Mouse (Mus musculus) urinary bladder, postnatal 10 days (tissue): ENCODE results near the gene Ptk7.
A peak's percentile ranks its signal among the peaks of the same experiment; 100 is the strongest.

ENCODE experiments used
- DNase-seq: peaks from one replicate; pipeline ENCODE4 v3.0.0; 2022; ENCODE audit warnings: low spot score

The Ptk7 gene

DNA sequence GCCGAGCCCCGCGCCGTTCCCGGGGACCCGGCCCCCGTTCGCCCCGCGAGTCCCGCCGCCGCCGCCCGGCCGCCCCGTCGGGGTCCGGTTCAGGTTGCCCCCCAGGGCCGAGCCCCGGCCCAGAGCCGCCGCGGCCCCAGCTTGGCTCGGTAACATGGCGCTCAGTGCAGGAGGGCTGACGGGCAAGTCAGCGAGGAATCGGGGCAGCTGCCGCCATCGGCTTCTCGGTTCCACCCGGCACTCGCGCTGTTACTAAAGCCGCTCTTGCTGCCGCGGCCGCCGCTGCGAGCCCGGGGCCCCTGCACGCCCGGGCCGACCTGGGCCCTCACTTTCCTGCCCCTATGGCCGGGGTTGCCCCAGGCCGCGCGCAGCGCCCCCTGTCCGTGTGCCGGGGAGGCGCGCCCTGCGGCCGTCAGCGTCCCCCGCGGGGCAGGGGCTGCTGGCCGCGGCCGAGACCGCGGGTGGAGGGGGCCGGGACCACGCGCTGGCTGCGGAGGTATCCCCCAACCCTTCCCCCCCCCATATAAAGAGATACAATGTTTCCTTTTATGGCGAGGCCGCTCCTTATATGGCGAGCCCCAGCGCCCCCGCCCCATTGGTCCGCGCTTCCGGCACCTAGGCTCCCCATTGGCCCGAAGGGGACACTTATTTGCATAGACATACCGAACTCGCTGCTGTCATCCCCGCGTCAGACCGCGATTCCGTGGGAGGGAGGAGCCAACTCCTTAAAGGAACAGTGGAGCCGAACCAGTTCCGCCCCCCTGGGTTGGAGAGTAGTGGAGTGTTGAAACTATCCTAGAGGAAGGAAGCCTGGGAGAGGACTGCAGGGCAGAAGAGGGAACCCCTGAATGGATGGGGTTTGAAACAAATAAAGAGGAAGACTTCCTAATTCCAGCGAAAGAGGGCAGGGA lies 73.4 kb downstream of the Ptk7 start, which contains the start of gene Srf:
Srf (minus strand) TSS at position 503 of the 911 bp plus-strand sequence.
- peak; percentile 91 for DNase-seq

DNA sequence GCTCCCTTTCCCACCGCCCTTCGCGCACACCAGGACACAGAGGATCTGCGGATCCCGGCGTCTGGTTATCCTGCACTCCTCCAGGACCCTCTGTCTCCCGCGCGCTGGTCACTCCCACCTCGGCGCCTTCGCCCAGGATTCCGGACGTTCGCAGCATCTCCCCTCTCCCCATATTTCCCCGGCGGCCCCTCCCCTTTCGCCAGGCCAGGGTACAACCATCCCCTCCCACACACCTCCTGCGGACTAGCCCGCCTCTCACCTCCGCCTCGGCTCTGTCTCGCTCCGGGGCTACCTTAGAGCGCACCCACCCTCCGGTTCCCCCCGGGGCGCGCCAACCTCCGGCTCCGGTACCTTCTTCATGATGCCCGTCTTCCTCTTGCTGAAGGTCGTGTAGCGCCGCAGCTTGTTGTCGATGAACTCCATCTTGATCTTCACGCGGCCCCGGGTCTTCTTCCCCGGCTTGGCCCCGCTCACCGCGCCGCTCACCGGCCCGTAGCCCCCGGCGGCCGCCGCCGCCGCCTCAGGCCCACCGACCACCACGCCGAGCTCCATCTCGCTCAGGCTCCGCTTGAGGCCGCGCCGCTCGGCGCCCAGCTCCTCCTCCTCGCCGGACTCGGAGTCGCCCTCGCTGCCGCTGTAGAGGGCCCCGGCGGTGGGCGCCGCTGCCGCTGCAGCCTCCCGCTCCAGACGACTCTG lies 74.2 kb downstream of the Ptk7 start:
- DNase-seq = no peak

- no peak for DNase-seq
Observed at GRCm38 (mm10) chr17:46554646-46554976, 74.7 kb downstream of the Ptk7 start.

GRCm38 (mm10) chr17:46553926-46554325 lies 75.4 kb downstream of the Ptk7 start:
- no peak for DNase-seq

- DNase-seq = no peak
Observed at GRCm38 (mm10) chr17:46553469-46553868, 75.8 kb downstream of the Ptk7 start.

DNA sequence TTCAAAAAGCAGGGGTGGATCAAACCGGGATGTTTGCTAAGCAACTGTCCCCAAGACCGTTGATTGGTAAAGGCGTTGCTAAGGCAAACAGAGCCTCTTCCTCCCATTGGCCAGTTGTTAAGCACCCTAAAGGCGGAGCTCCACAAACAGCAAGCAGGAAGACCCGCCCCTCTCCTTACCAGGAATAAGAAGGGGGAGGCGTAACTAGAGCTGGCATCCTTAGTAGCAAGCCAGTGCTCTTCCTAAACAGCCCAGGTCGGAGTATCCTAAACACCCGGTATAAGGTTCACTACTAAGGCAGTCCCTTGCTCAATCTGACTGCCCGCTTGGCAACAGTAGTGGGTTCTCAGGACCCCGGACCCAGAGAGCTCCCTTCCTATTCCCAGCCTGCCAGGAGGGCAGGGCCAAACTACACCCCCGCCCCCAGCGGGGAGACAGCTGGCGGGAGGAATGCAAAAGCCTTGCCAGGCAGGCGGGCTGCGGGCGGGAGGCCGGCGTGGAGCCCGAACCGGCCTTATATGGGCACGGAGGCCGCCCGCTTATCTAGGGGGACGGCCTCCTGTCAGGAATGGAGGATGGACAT lies 76.4 kb downstream of the Ptk7 start:
- peak; percentile 76 for DNase-seq

GRCm38 (mm10) chr17:46552151-46552550 lies 77.2 kb downstream of the Ptk7 start:
- no peak for DNase-seq

DNA sequence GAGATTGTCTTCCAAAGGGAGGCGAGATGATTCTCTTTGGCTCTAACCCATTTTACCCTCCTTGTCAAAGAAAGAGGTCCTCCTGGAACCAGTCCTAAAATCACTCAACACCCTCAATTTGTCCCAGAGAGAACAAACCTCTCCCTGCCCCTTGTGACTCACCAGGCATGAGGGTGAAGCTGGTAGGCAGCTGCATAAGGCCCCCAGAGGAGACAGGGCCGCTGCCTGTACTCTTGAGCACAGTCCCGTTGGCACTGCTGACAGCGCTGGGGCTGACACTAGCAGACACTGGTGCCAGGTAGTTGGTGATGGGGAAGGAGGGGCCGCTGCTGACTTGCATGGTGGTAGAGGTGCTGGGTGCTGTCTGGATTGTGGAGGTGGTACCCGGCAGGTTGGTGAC lies 77.9 kb downstream of the Ptk7 start:
- DNase-seq = no peak

DNA sequence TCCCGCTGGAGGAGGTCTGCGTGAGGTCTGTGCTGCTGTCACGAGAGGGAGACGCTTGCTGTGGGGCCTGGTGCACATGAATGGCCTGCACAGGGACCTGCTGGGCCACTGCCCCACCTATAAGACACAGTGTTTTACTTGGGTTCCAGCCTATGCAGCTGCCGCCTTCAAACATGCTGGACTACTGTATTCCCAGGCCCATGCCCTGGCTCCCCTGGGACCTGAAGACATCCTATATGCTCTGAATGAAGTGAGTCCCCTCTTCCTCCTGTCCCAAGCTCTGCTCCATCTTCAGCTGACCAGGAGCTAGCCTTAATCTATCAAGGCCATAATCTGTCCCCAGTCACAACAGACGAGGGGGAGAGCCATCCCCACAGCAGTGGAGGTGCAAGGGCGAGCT lies 78.4 kb downstream of the Ptk7 start:
- no peak for DNase-seq

- DNase-seq = no peak
Observed at GRCm38 (mm10) chr17:46549642-46550041, 79.7 kb downstream of the Ptk7 start.

- DNase-seq = no peak
Observed at GRCm38 (mm10) chr17:46549193-46549592, 80.1 kb downstream of the Ptk7 start.

DNA sequence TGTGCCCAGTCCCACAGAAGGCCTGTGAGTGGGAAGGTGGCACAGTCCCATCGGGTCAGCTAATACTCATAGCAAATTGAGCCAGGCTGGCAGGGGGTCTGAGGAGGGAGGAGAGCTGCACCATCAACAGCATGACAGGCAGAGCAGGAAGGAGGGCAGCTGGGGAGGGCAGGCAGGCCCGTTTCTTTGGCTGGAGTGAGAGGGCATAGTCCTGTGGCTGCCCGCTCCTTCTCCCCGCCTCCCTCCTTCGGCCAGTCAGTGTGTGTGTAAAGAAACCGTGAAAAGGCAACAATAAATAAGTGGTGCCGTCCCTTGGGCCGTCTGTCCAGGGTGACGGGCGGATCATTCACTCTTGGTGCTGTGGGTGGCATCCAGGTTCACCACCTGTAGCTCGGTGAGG lies 80.6 kb downstream of the Ptk7 start:
- DNase-seq = no peak

DNA sequence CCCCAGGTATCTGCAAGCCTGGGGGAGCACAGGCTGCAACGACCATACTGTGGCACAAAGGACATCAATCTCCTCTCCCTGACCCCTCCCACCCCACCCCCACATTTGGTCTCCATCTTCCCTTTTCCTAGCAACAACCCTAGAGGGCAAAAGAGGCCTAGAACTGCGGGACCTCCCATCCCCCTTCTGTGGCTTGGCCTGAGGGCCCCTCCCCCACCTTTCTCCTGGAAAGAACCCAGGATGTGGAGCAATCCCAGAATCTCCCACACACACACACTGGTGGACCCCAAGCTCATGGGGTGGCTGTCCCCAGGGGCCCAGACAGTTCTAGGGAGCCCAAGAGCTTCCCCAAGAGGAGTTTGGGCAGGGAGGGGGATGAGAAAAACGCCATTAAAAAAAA lies 81.4 kb downstream of the Ptk7 start:
- no peak for DNase-seq

- DNase-seq = no peak
Observed at GRCm38 (mm10) chr17:46546995-46547394, 82.3 kb downstream of the Ptk7 start.

GRCm38 (mm10) chr17:46546591-46546990 lies 82.7 kb downstream of the Ptk7 start:
- DNase-seq = no peak

DNA sequence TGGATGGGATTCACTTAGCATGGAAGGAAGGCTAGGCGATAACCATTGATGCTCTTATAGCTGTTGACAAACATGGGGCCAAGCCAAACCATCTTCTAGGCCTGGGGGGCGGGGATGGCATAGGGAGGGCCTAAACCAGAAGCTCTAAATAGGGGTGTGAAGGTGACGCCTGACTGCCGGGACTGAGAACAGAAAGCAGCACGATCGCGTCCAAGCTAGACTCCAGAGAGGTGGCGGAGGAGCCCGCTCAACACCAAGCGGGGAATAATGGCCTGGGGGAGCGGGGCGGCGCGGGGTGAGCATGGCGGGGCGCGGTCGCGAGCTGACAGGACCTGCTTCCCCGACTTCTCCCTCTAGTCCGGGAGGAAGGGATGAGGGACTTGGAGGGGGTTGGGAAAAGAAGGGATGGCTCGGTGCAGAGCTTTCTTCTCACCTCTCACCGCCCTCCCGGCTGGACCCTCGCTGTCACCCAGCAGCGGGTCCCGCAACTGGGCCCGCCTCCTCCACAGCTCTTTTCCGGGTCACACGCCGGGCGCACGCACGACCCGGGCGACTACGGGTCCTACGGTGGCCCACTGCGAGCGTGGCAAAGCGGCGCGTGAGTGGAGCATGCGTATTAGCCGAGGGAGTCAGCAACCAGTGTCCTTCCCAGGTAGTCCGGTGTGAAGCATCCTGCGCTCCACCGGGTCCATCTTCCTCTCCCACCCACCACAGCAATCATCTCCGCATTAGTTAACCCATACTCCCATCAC lies 83.3 kb downstream of the Ptk7 start, which contains the start of gene Cul9:
Cul9 (minus strand) TSS at position 576 of the 752 bp plus-strand sequence.
- DNase-seq = no peak

- no peak for DNase-seq
Observed at GRCm38 (mm10) chr17:46543661-46544060, 85.6 kb downstream of the Ptk7 start.

DNA sequence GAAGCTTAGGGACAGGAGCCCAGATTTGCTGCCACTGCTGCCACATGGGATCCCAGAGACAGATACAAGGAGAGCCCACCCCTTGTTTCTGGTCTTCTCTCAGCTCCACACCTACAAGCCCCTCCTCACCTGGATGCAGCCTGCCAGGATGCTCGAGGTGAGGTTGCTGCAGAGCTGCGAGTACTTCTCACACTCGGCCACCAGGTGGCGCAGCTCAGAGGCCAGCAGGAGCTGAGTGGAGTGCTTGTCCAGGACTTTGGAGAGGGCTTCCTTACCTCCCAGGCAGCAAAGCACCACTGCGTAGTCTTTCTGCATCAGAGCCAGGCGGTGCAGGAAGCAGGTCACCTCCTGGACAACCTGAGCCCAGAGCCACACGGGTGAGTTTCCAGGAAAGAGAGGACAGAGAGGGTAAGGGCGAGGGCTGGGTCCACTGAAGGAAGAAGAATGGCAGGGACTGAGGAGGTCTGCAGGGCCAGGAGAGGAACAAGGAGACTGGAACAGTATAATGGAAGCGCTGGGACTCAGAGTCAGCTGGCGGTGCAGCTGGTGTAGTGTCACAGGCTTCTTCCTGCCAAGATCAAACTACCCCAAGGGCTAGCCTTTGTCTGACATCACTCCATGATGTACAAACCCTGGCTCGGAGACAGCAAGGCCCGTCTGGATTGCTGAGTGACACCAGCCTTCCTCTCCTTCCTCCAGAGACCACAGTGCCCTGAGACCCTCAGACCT lies 103.6 kb downstream of the Ptk7 start:
- no peak for DNase-seq

DNA sequence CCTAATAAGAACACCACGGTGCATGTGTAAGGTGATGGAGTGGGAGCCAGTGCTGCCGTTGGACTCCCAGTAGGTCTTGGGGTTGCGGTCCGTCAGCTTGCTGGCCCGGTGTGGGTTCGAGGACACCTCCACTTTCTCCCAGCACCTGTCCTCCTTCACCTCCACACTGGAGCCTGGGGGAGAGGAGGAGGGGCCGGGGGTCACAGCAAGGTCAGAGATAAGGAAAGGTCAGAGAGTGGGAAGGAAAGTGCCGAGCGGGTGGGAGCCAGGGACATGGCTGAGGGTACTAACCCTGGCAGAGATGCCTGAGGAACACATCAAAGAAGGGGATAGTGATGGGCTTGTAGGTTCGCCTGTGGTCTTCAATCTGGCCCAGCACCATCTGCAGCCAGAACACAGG lies 104.2 kb downstream of the Ptk7 start:
- peak; percentile 7 for DNase-seq

GRCm38 (mm10) chr17:46521963-46522668 lies 107.2 kb downstream of the Ptk7 start:
- no peak for DNase-seq

GRCm38 (mm10) chr17:46521174-46521573 lies 108.1 kb downstream of the Ptk7 start:
- DNase-seq = peak; percentile 9
